21 mouse cellular contexts compared by ENCODE assay signal in genomic region chr4:128917756-128918155, GRCm38 (mm10). TPM values are rescaled to one million over a fixed set of nuclear protein-coding genes. Genes with fewer than 3 reads are reported as not detected.
DNase-seq lines count a peak whose midpoint lies in the region; ATAC-seq and TF ChIP-seq lines count a peak whose summit lies in the region.
"Had no signal": no experiment of that assay in that cellular context is flagged by ENCODE, and none has a peak within 500 bp of the region (broad histone marks: within the 10 kb centered on the region; RNA-seq: fewer than 3 reads in every experiment).

No protein-coding gene starts in this region.

- no peak overlapping the region for H3K4me3 ChIP-seq in embryonic facial prominence, embryonic 11.5 days (ENCODE audit: low read depth, low read length)
- H3K4me3 ChIP-seq in embryonic facial prominence, embryonic 10.5 days: no peak overlapping the region
- H3K4me3 ChIP-seq in forebrain, embryonic 15.5 days: no peak overlapping the region
- H3K4me3 ChIP-seq in stomach, postnatal 0 days (ENCODE audit: low read depth, low read length): no peak overlapping the region
- H3K4me3 ChIP-seq: embryonic facial prominence, embryonic 12.5 days; heart, adult 2 months; kidney, embryonic 15.5 days; limb, embryonic 12.5 days; liver, embryonic 12.5 days had no signal

- H3K9ac ChIP-seq in embryonic facial prominence, embryonic 11.5 days (replicated peaks; ENCODE audit: low read length): no peak overlapping the region
- no peak overlapping the region for H3K9ac ChIP-seq in forebrain, embryonic 15.5 days (replicated peaks)
- H3K9ac ChIP-seq in stomach, postnatal 0 days (ENCODE audit: low read length): no peak overlapping the region
- H3K9ac ChIP-seq: embryonic facial prominence, embryonic 12.5 days; hindbrain, embryonic 14.5 days; kidney, embryonic 15.5 days; limb, embryonic 12.5 days; liver, embryonic 12.5 days had no signal

- no peaks in the 10 kb centered on the region for H3K9me3 ChIP-seq in embryonic facial prominence, embryonic 11.5 days (replicated peaks; ENCODE audit: control insufficient read depth, low read length)
- H3K9me3 ChIP-seq in embryonic facial prominence, embryonic 10.5 days: no peaks in the 10 kb centered on the region
- H3K9me3 ChIP-seq in forebrain, embryonic 15.5 days: no peaks in the 10 kb centered on the region
- H3K9me3 ChIP-seq in stomach, postnatal 0 days (ENCODE audit: control insufficient read depth, low read length): no peaks in the 10 kb centered on the region
- H3K9me3 ChIP-seq: embryonic facial prominence, embryonic 12.5 days; kidney, embryonic 15.5 days; limb, embryonic 12.5 days; liver, embryonic 12.5 days had no signal

- no peaks in the 10 kb centered on the region for H3K27me3 ChIP-seq in embryonic facial prominence, embryonic 11.5 days (ENCODE audit: control insufficient read depth, insufficient read depth, low read length)
- H3K27me3 ChIP-seq in embryonic facial prominence, embryonic 10.5 days (replicated peaks; ENCODE audit: low read depth, poor library complexity, severe bottlenecking): no peaks in the 10 kb centered on the region; the same call in 1 of the 2 replicates
- no peaks in the 10 kb centered on the region for H3K27me3 ChIP-seq in forebrain, embryonic 15.5 days
- no peaks in the 10 kb centered on the region for H3K27me3 ChIP-seq in stomach, postnatal 0 days (ENCODE audit: control insufficient read depth, insufficient read depth, low read length)
- H3K27me3 ChIP-seq: embryonic facial prominence, embryonic 12.5 days; kidney, embryonic 15.5 days had no signal

- ATAC-seq in embryonic facial prominence, embryonic 11.5 days (replicated peaks; ENCODE audit: insufficient number of reproducible peaks, low FRiP score, low TSS enrichment, low read depth): no peak
- 0 out of 2 replicates have a peak, but pooled peaks have one; percentile 13 for ATAC-seq in forebrain, embryonic 15.5 days (replicated peaks)
- no peak for ATAC-seq in stomach, postnatal 0 days (ENCODE audit: low FRiP score, low TSS enrichment)
- ATAC-seq: activated CD4-positive, CD25-positive, alpha-beta regulatory T cell, adult 4 months; intestine, embryonic 16.5 days; liver, embryonic 12.5 days had no signal

- intact Hi-C loops in left cerebral cortex, postnatal 10 days (cut with DNase I): no loop called here

- H3K27ac ChIP-seq in embryonic facial prominence, embryonic 11.5 days (replicated peaks; ENCODE audit: low read depth, low read length): no peak overlapping the region
- no peak overlapping the region for H3K27ac ChIP-seq in embryonic facial prominence, embryonic 10.5 days (replicated peaks)
- peak overlapping the region; percentile 81 for H3K27ac ChIP-seq in forebrain, embryonic 15.5 days (replicated peaks)
- H3K27ac ChIP-seq in stomach, postnatal 0 days (replicated peaks): no peak overlapping the region
- H3K27ac ChIP-seq: embryonic facial prominence, embryonic 12.5 days; heart, adult 2 months; hindbrain, embryonic 14.5 days; limb, embryonic 12.5 days; liver, embryonic 12.5 days had no signal

- 79% methylated on average over 6 of the region's 6 CpGs for WGBS in embryonic facial prominence, embryonic 11.5 days
- WGBS in embryonic facial prominence, embryonic 10.5 days: 88% methylated on average over 6 of the region's 6 CpGs
- 60% methylated on average over 6 of the region's 6 CpGs for WGBS in forebrain, embryonic 15.5 days
- WGBS in stomach, postnatal 0 days: 78% methylated on average over 6 of the region's 6 CpGs

- no peaks in the 10 kb centered on the region for H3K4me1 ChIP-seq in embryonic facial prominence, embryonic 11.5 days (ENCODE audit: control insufficient read depth, insufficient read depth, low read length)
- H3K4me1 ChIP-seq in embryonic facial prominence, embryonic 10.5 days: peaks cover 21% of the 10 kb centered on the region
- peaks cover 13% of the 10 kb centered on the region for H3K4me1 ChIP-seq in forebrain, embryonic 15.5 days
- no peaks in the 10 kb centered on the region for H3K4me1 ChIP-seq in stomach, postnatal 0 days (replicated peaks; ENCODE audit: control insufficient read depth, insufficient read depth)
- H3K4me1 ChIP-seq: embryonic facial prominence, embryonic 12.5 days; liver, embryonic 12.5 days had no signal

- no peak for TF ChIP-seq EP300 in stomach, postnatal 0 days (optimal IDR thresholded peaks at IDR 0.05)

- no peak overlapping the region for H3K4me2 ChIP-seq in embryonic facial prominence, embryonic 11.5 days (ENCODE audit: low read depth, low read length)
- H3K4me2 ChIP-seq in forebrain, embryonic 15.5 days (replicated peaks): no peak overlapping the region
- no peak overlapping the region for H3K4me2 ChIP-seq in stomach, postnatal 0 days (replicated peaks; ENCODE audit: low read depth)
- H3K4me2 ChIP-seq: embryonic facial prominence, embryonic 12.5 days; hindbrain, embryonic 14.5 days; kidney, embryonic 15.5 days; limb, embryonic 12.5 days; liver, embryonic 12.5 days; midbrain, embryonic 11.5 days had no signal

- peak; percentile 9 for DNase-seq in embryonic facial prominence, embryonic 11.5 days (ENCODE audit: low spot score)
- no peak for DNase-seq in embryonic facial prominence, embryonic 10.5 days (ENCODE audit: low spot score)
- peak; percentile 43 for DNase-seq in left cerebral cortex, adult 11 months (ENCODE audit: low spot score)
- no peak for DNase-seq in left cerebral cortex, postnatal 10 days (ENCODE audit: extremely low spot score in 1 of 2, low spot score in 2 of 2)
- peak; percentile 74 for DNase-seq in brain, adult 2 months (ENCODE audit: low read depth, low spot score)
- no peak for DNase-seq in stomach, postnatal 0 days (ENCODE audit: low spot score)
- no peak for DNase-seq in adrenal gland, postnatal 10 days
- DNase-seq: cerebellum, adult 2 months; gastrocnemius, postnatal 25 days; heart, adult 2 months; retina, postnatal 1 day; thymus, postnatal 14 days had no signal

- no peaks in the 10 kb centered on the region for H3K36me3 ChIP-seq in embryonic facial prominence, embryonic 11.5 days (replicated peaks; ENCODE audit: control insufficient read depth, insufficient read depth, low read depth, low read length)
- no peaks in the 10 kb centered on the region for H3K36me3 ChIP-seq in embryonic facial prominence, embryonic 10.5 days (replicated peaks)
- no peaks in the 10 kb centered on the region for H3K36me3 ChIP-seq in forebrain, embryonic 15.5 days
- no peaks in the 10 kb centered on the region for H3K36me3 ChIP-seq in stomach, postnatal 0 days (ENCODE audit: control insufficient read depth, insufficient read depth, low read length)
- H3K36me3 ChIP-seq: embryonic facial prominence, embryonic 12.5 days; kidney, embryonic 15.5 days; limb, embryonic 12.5 days; liver, embryonic 12.5 days had no signal

- no peak for TF ChIP-seq CTCF in stomach, postnatal 0 days (IDR thresholded peaks at IDR 0.05; ENCODE audit: low read depth)

RNA-seq across cellular contexts. Expression of gene Trim62, which starts 34.4 kb away (rescaled TPM):
- 13.9 and 14.6 TPM in 2 replicates for polyA plus RNA-seq in embryonic facial prominence, embryonic 11.5 days (2014; fragmentation: Nextera tagmentation; extraction: Ambion mirVana)
- polyA plus RNA-seq in embryonic facial prominence, embryonic 10.5 days (2016; fragmentation: Nextera tagmentation; extraction: Ambion mirVana): 10.6 and 11.9 TPM in 2 replicates
- total RNA-seq in left cerebral cortex, postnatal 10 days (2021): 10 to 100 TPM; 30.2 to 31.2 TPM
- polyA plus RNA-seq in forebrain, embryonic 15.5 days (2015; fragmentation: Nextera tagmentation; extraction: Ambion mirVana): 9.5 and 10.5 TPM in 2 replicates
- 2.6 and 3.5 TPM in 2 replicates for polyA plus RNA-seq in stomach, postnatal 0 days (2015; fragmentation: Nextera tagmentation; extraction: Ambion mirVana)
- total RNA-seq in adrenal gland, postnatal 10 days (2021): 10 to 100 TPM; 10.6 to 11.5 TPM

RNA-seq across cellular contexts. Expression of gene Azin2, which starts 44.5 kb away (rescaled TPM):
- polyA plus RNA-seq in embryonic facial prominence, embryonic 11.5 days (2014; fragmentation: Nextera tagmentation; extraction: Ambion mirVana): 14.0 and 14.6 TPM in 2 replicates
- 11.4 and 12.1 TPM in 2 replicates for polyA plus RNA-seq in embryonic facial prominence, embryonic 10.5 days (2016; fragmentation: Nextera tagmentation; extraction: Ambion mirVana)
- total RNA-seq in left cerebral cortex, postnatal 10 days (2021): 10 to 100 TPM; 30.3 to 36.3 TPM
- polyA plus RNA-seq in forebrain, embryonic 15.5 days (2015; fragmentation: Nextera tagmentation; extraction: Ambion mirVana): 12.3 and 13.7 TPM in 2 replicates
- polyA plus RNA-seq in stomach, postnatal 0 days (2015; fragmentation: Nextera tagmentation; extraction: Ambion mirVana): 10.8 and 12.3 TPM in 2 replicates
- 10 to 100 TPM; 32.5 to 32.9 TPM for total RNA-seq in adrenal gland, postnatal 10 days (2021)

Comparison
In these comparisons a context has a peak if more than half of its experiments do, and no peak if none do; other contexts are left out.
1. DNase-seq: peak in embryonic facial prominence, embryonic 11.5 days (single experiment), left cerebral cortex, adult 11 months (single experiment) and brain, adult 2 months (single experiment); none in embryonic facial prominence, embryonic 10.5 days (single experiment), left cerebral cortex, postnatal 10 days (0 of 2), stomach, postnatal 0 days (single experiment) and adrenal gland, postnatal 10 days (single experiment).